Mouse (Mus musculus): Measurements from ENCODE around the gene 1190002N15Rik. TPM values are rescaled to one million over a fixed set of nuclear protein-coding genes. Genes with fewer than 3 reads are reported as not detected.

The 1190002N15Rik gene
- polyA plus RNA-seq, 1 experiment from 2014 or later: 6.0 TPM

DNA sequence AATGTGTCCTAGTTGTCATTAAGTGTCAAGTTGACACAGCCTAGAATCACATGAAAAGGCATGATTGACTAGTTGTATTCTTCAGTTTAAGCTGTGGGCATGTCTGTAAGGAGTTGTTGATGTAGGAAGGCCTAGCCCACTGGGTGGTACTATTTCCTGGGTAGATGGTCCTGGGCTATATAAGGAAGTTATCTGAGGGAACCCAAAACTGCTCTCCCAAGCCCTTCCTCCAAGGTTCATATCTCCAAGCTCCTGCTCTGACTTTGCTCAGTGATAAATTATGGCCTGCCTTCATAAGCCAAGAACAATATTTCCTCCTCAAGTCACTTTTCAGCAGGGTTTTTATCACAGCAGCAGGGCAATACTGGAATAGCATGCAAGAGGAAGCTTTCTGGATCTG, 18.4 kb upstream of the 1190002N15Rik start:
- Histone ChIP-seq H3K4me3 (replicated peaks; ENCODE audit: low read length) (no peak overlapping the region), H3K4me1 (ENCODE audit: control insufficient read depth, insufficient read depth, low read length) (no peaks in the 10 kb centered on the region), H3K36me3 (ENCODE audit: control insufficient read depth, insufficient read depth, low read length) (no peaks in the 10 kb centered on the region), H3K27ac (ENCODE audit: low read length) (no peak overlapping the region), H3K27me3 (ENCODE audit: control insufficient read depth, insufficient read depth, low read length) (no peaks in the 10 kb centered on the region), H3K9me3 (replicated peaks; ENCODE audit: control insufficient read depth, low read length) (no peaks in the 10 kb centered on the region; the same call in 1 of the 2 replicates), H3K9ac (ENCODE audit: low read length) (no peak overlapping the region), H3K4me2 (ENCODE audit: low read depth, low read length) (no peak overlapping the region)
- ATAC-seq (ENCODE audit: insufficient read depth, low FRiP score): no peak

- no peaks in the 10 kb centered on the region for H3K36me3 ChIP-seq (ENCODE audit: control insufficient read depth, insufficient read depth, low read length)
- H3K27me3 ChIP-seq (ENCODE audit: control insufficient read depth, insufficient read depth, low read length): no peaks in the 10 kb centered on the region
- ATAC-seq (ENCODE audit: insufficient read depth, low FRiP score): no peak
- H3K4me1 ChIP-seq (ENCODE audit: control insufficient read depth, insufficient read depth, low read length): no peaks in the 10 kb centered on the region
- H3K27ac ChIP-seq (ENCODE audit: low read length): no peak overlapping the region
- H3K4me3 ChIP-seq (replicated peaks; ENCODE audit: low read length): no peak overlapping the region
- no peaks in the 10 kb centered on the region; the same call in 1 of the 2 replicates for H3K9me3 ChIP-seq (replicated peaks; ENCODE audit: control insufficient read depth, low read length)
- WGBS: 85% methylated on average over 2 of the region's 2 CpGs
- H3K9ac ChIP-seq (ENCODE audit: low read length): no peak overlapping the region
- no peak overlapping the region for H3K4me2 ChIP-seq (ENCODE audit: low read depth, low read length)
Observed at GRCm38 (mm10) chr9:94550493-94551095, 12.7 kb upstream of the 1190002N15Rik start.

DNA sequence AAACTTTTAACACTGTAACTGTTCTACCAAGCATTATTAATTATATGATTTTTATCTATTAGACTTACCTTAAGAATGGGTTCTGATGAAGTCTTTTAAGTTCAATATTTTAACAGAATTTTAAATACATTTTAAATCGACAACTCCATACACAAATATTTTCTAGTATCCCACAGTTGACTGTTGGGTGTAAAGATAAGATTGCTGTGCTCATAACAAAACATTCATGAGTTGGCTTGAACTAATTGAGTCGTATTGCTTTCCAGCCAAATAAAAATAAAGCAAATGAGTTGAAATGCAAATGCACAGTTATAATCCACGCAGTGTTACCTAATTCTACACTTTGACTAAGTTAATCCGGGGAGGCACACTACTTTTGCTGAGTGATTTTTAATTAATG, 6.0 kb upstream of the 1190002N15Rik start:
- Histone ChIP-seq H3K27ac (ENCODE audit: low read length) (no peak overlapping the region), H3K4me2 (ENCODE audit: low read depth, low read length) (no peak overlapping the region), H3K27me3 (ENCODE audit: control insufficient read depth, insufficient read depth, low read length) (no peaks in the 10 kb centered on the region), H3K4me1 (ENCODE audit: control insufficient read depth, insufficient read depth, low read length) (peaks cover 6% of the 10 kb centered on the region), H3K9ac (ENCODE audit: low read length) (no peak overlapping the region), H3K9me3 (replicated peaks; ENCODE audit: control insufficient read depth, low read length) (no peaks in the 10 kb centered on the region), H3K36me3 (ENCODE audit: control insufficient read depth, insufficient read depth, low read length) (no peaks in the 10 kb centered on the region), H3K4me3 (replicated peaks; ENCODE audit: low read length) (no peak overlapping the region)
- ATAC-seq (ENCODE audit: insufficient read depth, low FRiP score): no peak
- WGBS: 88% methylated on average over 4 of the region's 4 CpGs

DNA sequence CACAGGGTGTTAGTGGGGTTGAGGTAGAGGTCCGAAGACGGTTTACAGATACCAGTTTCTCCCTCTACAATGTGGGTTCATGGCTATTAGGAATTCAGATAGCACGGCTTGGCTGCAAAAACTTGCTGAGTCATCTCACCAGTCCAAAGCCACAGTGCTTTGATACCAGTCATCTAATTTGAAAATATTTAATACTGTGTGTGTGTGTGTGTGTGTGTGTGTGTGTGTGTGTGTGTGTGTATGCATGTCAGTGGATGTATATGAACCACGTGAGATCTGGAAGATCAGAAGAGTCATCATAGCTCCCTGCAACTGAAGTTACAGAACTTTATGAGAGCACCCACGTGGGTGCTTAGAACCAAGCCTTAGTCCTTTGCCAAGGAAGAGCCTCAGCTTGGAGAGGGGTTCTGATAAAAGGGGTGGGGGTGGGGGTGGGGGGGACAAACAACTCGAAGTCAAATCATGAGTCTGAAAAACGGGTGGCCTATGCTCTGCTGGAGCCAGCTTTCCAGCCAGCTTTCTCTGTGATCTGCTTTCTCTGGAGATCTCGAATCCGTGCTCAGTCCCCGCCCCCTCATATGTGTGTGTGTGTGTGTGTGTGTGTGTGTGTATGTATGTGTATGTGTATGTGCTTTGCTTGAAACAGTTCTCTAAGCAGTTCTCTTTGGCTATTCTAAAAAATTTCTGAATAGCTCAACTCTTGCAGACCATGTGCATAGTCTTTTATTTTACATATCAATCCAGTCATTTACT, 2.6 kb upstream of the 1190002N15Rik start:
- no peaks in the 10 kb centered on the region for H3K27me3 ChIP-seq (ENCODE audit: control insufficient read depth, insufficient read depth, low read length)
- no peak overlapping the region for H3K9ac ChIP-seq (ENCODE audit: low read length)
- no peak for ATAC-seq (ENCODE audit: insufficient read depth, low FRiP score)
- peak overlapping the region; percentile 19; the same call in 1 of the 2 replicates for H3K4me2 ChIP-seq (ENCODE audit: low read depth, low read length)
- no peak overlapping the region for H3K4me3 ChIP-seq (replicated peaks; ENCODE audit: low read length)
- H3K27ac ChIP-seq (ENCODE audit: low read length): no peak overlapping the region
- 61% methylated on average over 10 of the region's 10 CpGs for WGBS
- H3K9me3 ChIP-seq (replicated peaks; ENCODE audit: control insufficient read depth, low read length): no peaks in the 10 kb centered on the region
- peaks cover 6% of the 10 kb centered on the region for H3K4me1 ChIP-seq (ENCODE audit: control insufficient read depth, insufficient read depth, low read length)
- H3K36me3 ChIP-seq (ENCODE audit: control insufficient read depth, insufficient read depth, low read length): no peaks in the 10 kb centered on the region

GRCm38 (mm10) chr9:94539346-94539865, 1.5 kb upstream of the 1190002N15Rik start:
- Histone ChIP-seq H3K27ac (ENCODE audit: low read length) (peak overlapping the region; percentile 98), H3K9ac (ENCODE audit: low read length) (peak overlapping the region; percentile 91; the same call in 1 of the 2 replicates), H3K9me3 (replicated peaks; ENCODE audit: control insufficient read depth, low read length) (no peaks in the 10 kb centered on the region), H3K36me3 (ENCODE audit: control insufficient read depth, insufficient read depth, low read length) (no peaks in the 10 kb centered on the region), H3K4me1 (ENCODE audit: control insufficient read depth, insufficient read depth, low read length) (peaks cover 7% of the 10 kb centered on the region), H3K27me3 (ENCODE audit: control insufficient read depth, insufficient read depth, low read length) (no peaks in the 10 kb centered on the region), H3K4me3 (replicated peaks; ENCODE audit: low read length) (peak overlapping the region; percentile 83), H3K4me2 (ENCODE audit: low read depth, low read length) (peak overlapping the region; percentile 72)
- WGBS: 42% methylated on average over 8 of the region's 8 CpGs
- ATAC-seq (ENCODE audit: insufficient read depth, low FRiP score): no peak

GRCm38 (mm10) chr9:94538823-94539143, 902 bp upstream of the 1190002N15Rik start:
- WGBS: 1% methylated on average over 22 of the region's 22 CpGs
- H3K4me1 ChIP-seq (ENCODE audit: control insufficient read depth, insufficient read depth, low read length): peaks cover 12% of the 10 kb centered on the region
- peak overlapping the region; percentile 98 for H3K27ac ChIP-seq (ENCODE audit: low read length)
- H3K36me3 ChIP-seq (ENCODE audit: control insufficient read depth, insufficient read depth, low read length): no peaks in the 10 kb centered on the region
- peak overlapping the region; percentile 91 for H3K9ac ChIP-seq (ENCODE audit: low read length)
- peak overlapping the region; percentile 83 for H3K4me3 ChIP-seq (replicated peaks; ENCODE audit: low read length)
- H3K9me3 ChIP-seq (replicated peaks; ENCODE audit: control insufficient read depth, low read length): no peaks in the 10 kb centered on the region
- peak overlapping the region; percentile 72 for H3K4me2 ChIP-seq (ENCODE audit: low read depth, low read length)
- ATAC-seq (ENCODE audit: insufficient read depth, low FRiP score): peak; percentile 59
- H3K27me3 ChIP-seq (ENCODE audit: control insufficient read depth, insufficient read depth, low read length): no peaks in the 10 kb centered on the region

- Histone ChIP-seq H3K4me1 (ENCODE audit: control insufficient read depth, insufficient read depth, low read length) (peaks cover 14% of the 10 kb centered on the region), H3K4me3 (replicated peaks; ENCODE audit: low read length) (peak overlapping the region; percentile 83), H3K36me3 (ENCODE audit: control insufficient read depth, insufficient read depth, low read length) (no peaks in the 10 kb centered on the region), H3K9me3 (replicated peaks; ENCODE audit: control insufficient read depth, low read length) (no peaks in the 10 kb centered on the region), H3K27me3 (ENCODE audit: control insufficient read depth, insufficient read depth, low read length) (no peaks in the 10 kb centered on the region), H3K27ac (ENCODE audit: low read length) (peak overlapping the region; percentile 98), H3K9ac (ENCODE audit: low read length) (peak overlapping the region; percentile 91), H3K4me2 (ENCODE audit: low read depth, low read length) (peak overlapping the region; percentile 64)
- under 1% methylated on average over 103 of the region's 103 CpGs for WGBS
- ATAC-seq (ENCODE audit: insufficient read depth, low FRiP score): peak; percentile 37
Observed at GRCm38 (mm10) chr9:94537051-94537917, 597 bp downstream of the 1190002N15Rik start.

- under 1% methylated on average over 15 of the region's 15 CpGs for WGBS
- peak overlapping the region; percentile 98 for H3K27ac ChIP-seq (ENCODE audit: low read length)
- H3K4me1 ChIP-seq (ENCODE audit: control insufficient read depth, insufficient read depth, low read length): peaks cover 14% of the 10 kb centered on the region
- no peak for ATAC-seq (ENCODE audit: insufficient read depth, low FRiP score)
- H3K36me3 ChIP-seq (ENCODE audit: control insufficient read depth, insufficient read depth, low read length): no peaks in the 10 kb centered on the region
- no peaks in the 10 kb centered on the region for H3K27me3 ChIP-seq (ENCODE audit: control insufficient read depth, insufficient read depth, low read length)
- H3K9ac ChIP-seq (ENCODE audit: low read length): peak overlapping the region; percentile 91
- no peaks in the 10 kb centered on the region for H3K9me3 ChIP-seq (replicated peaks; ENCODE audit: control insufficient read depth, low read length)
- peak overlapping the region; percentile 64 for H3K4me2 ChIP-seq (ENCODE audit: low read depth, low read length)
- H3K4me3 ChIP-seq (replicated peaks; ENCODE audit: low read length): peak overlapping the region; percentile 83
Observed at GRCm38 (mm10) chr9:94536261-94536905, 1.5 kb downstream of the 1190002N15Rik start.

Measured in stomach, embryonic 16.5 days (tissue).